Mouse (Mus musculus) c-Kit-negative CD71-positive TER-119-positive erythroid progenitor cells, embryonic 14.5 days (primary cell): ENCODE data around the gene Slc7a11.

Experiments
- DNase-seq: peaks from one replicate; pipeline ENCODE4 v3.0.0-alpha.2; 2013; ENCODE audit warnings: low read depth, low spot score

The Slc7a11 gene

GRCm38 (mm10) chr3:49984795-49985194 lies 458.6 kb downstream of the Slc7a11 start:
- no peak for DNase-seq

- DNase-seq, result no peak
Measured at GRCm38 (mm10) chr3:49983429-49984268, 459.8 kb downstream of the Slc7a11 start.

GRCm38 (mm10) chr3:49973994-49974393 lies 469.4 kb downstream of the Slc7a11 start:
- no peak for DNase-seq

- no peak for DNase-seq
Measured at GRCm38 (mm10) chr3:49965569-49965968, 477.8 kb downstream of the Slc7a11 start.

- no peak for DNase-seq
Measured at GRCm38 (mm10) chr3:49960581-49960980, 482.8 kb downstream of the Slc7a11 start.

GRCm38 (mm10) chr3:49946845-49947244 lies 496.6 kb downstream of the Slc7a11 start:
- DNase-seq, result no peak

- no peak for DNase-seq
Measured at GRCm38 (mm10) chr3:49944783-49945182, 498.6 kb downstream of the Slc7a11 start.

GRCm38 (mm10) chr3:49937611-49938010 lies 505.8 kb downstream of the Slc7a11 start:
- DNase-seq, result no peak

GRCm38 (mm10) chr3:49929496-49929895 lies 513.9 kb downstream of the Slc7a11 start:
- DNase-seq, result no peak

GRCm38 (mm10) chr3:49928509-49929263 lies 514.7 kb downstream of the Slc7a11 start:
- no peak for DNase-seq

GRCm38 (mm10) chr3:49913929-49914328 lies 529.5 kb downstream of the Slc7a11 start:
- no peak for DNase-seq

- no peak for DNase-seq
Measured at GRCm38 (mm10) chr3:49910922-49911321, 532.5 kb downstream of the Slc7a11 start.

- DNase-seq, result no peak
Measured at GRCm38 (mm10) chr3:49908426-49909341, 534.7 kb downstream of the Slc7a11 start.

- no peak for DNase-seq
Measured at GRCm38 (mm10) chr3:49893945-49894344, 549.5 kb downstream of the Slc7a11 start.

GRCm38 (mm10) chr3:49887359-49887758 lies 556.1 kb downstream of the Slc7a11 start:
- DNase-seq, result no peak

GRCm38 (mm10) chr3:49886220-49886945 lies 557.0 kb downstream of the Slc7a11 start:
- no peak for DNase-seq

- no peak for DNase-seq
Measured at GRCm38 (mm10) chr3:49880496-49880895, 562.9 kb downstream of the Slc7a11 start.

GRCm38 (mm10) chr3:49870786-49871185 lies 572.6 kb downstream of the Slc7a11 start:
- no peak for DNase-seq

GRCm38 (mm10) chr3:49867951-49868584 lies 575.3 kb downstream of the Slc7a11 start:
- no peak for DNase-seq

GRCm38 (mm10) chr3:49867147-49867950 lies 576.1 kb downstream of the Slc7a11 start:
- DNase-seq, result no peak
